Mouse (Mus musculus): ENCODE data around the gene Mcrip1. TPM values are rescaled to one million over a fixed set of nuclear protein-coding genes. Genes with fewer than 3 reads are reported as not detected.
A peak's percentile ranks its signal among the peaks of the same experiment; 100 is the strongest.
"Not testable (repeated sequence)": the region's sequence is repeated elsewhere in the genome, so short reads cannot be mapped to it uniquely, and the experiment has no call there.

Gene Mcrip1
- polyA plus RNA-seq (2014; fragmentation: Nextera tagmentation; extraction: Ambion mirVana) = 248 and 267 TPM in 2 replicates

- ATAC-seq (ENCODE audit: low read depth) = peak; percentile 89
- Histone ChIP-seq H3K9me3 (ENCODE audit: control insufficient read depth, low read length) (no peaks in the 10 kb centered on the region), H3K9ac (replicated peaks; ENCODE audit: low read depth, low read length) (peak within 1 kb of the TSS; percentile 96), H3K4me3 (ENCODE audit: low read depth, low read length) (peak within 1 kb of the TSS; percentile 96), H3K27me3 (ENCODE audit: control insufficient read depth, insufficient read depth, low read length) (no peaks in the 10 kb centered on the region), H3K36me3 (ENCODE audit: control insufficient read depth, insufficient read depth, low read length) (peaks cover under 1% of the 10 kb centered on the region), H3K27ac (ENCODE audit: low read depth, low read length) (peak within 1 kb of the TSS; percentile 86), H3K4me2 (ENCODE audit: low read depth, low read length) (peak within 1 kb of the TSS; percentile 93), H3K4me1 (ENCODE audit: control insufficient read depth, insufficient read depth, low read length) (peaks cover 17% of the 10 kb centered on the region)
- WGBS = 1% methylated on average over 58 of the region's 87 CpGs
Measured at GRCm38 (mm10) chr11:120549168-120549945, at the start of gene Mcrip1. Mcrip1 (minus strand) TSS chr11:120549727.

GRCm38 (mm10) chr11:120598990-120599549 lies 49.5 kb upstream of the Mcrip1 start:
- H3K9me3 ChIP-seq (ENCODE audit: control insufficient read depth, low read length) = no peaks in the 10 kb centered on the region
- H3K36me3 ChIP-seq (ENCODE audit: control insufficient read depth, insufficient read depth, low read length) = peaks cover 43% of the 10 kb centered on the region
- H3K4me3 ChIP-seq (ENCODE audit: low read depth, low read length) = peak overlapping the region; percentile 95
- WGBS = 49% methylated on average over 17 of the region's 17 CpGs
- no peaks in the 10 kb centered on the region for H3K27me3 ChIP-seq (ENCODE audit: control insufficient read depth, insufficient read depth, low read length)
- peaks cover 13% of the 10 kb centered on the region for H3K4me1 ChIP-seq (ENCODE audit: control insufficient read depth, insufficient read depth, low read length)
- peak overlapping the region; percentile 97 for H3K4me2 ChIP-seq (ENCODE audit: low read depth, low read length)
- no peak; the same call in 1 of the 2 replicates for ATAC-seq (ENCODE audit: low read depth)
- peak overlapping the region; percentile 87 for H3K27ac ChIP-seq (ENCODE audit: low read depth, low read length)
- peak overlapping the region; percentile 99 for H3K9ac ChIP-seq (replicated peaks; ENCODE audit: low read depth, low read length)

- under 1% methylated on average over 87 of the region's 88 CpGs for WGBS
- Histone ChIP-seq H3K4me1 (ENCODE audit: control insufficient read depth, insufficient read depth, low read length) (peaks cover 13% of the 10 kb centered on the region), H3K4me3 (ENCODE audit: low read depth, low read length) (peak within 1 kb of the TSS; percentile 95)
Measured at GRCm38 (mm10) chr11:120598283-120598989, 48.9 kb upstream of the Mcrip1 start, which contains the start of the genes Alyref and Anapc11. Alyref (minus strand) TSS chr11:120598365. Anapc11 (plus strand) TSS chr11:120598421.

GRCm38 (mm10) chr11:120597240-120598235 lies 48.0 kb upstream of the Mcrip1 start:
- no peaks in the 10 kb centered on the region for H3K9me3 ChIP-seq (ENCODE audit: control insufficient read depth, low read length)
- ATAC-seq (ENCODE audit: low read depth) = peak; percentile 57
- WGBS = 6% methylated on average over 69 of the region's 99 CpGs
- H3K4me1 ChIP-seq (ENCODE audit: control insufficient read depth, insufficient read depth, low read length) = peaks cover 13% of the 10 kb centered on the region
- H3K27me3 ChIP-seq (ENCODE audit: control insufficient read depth, insufficient read depth, low read length) = no peaks in the 10 kb centered on the region
- H3K27ac ChIP-seq (ENCODE audit: low read depth, low read length) = peak overlapping the region; percentile 87
- H3K4me3 ChIP-seq (ENCODE audit: low read depth, low read length) = peak overlapping the region; percentile 95
- H3K36me3 ChIP-seq (ENCODE audit: control insufficient read depth, insufficient read depth, low read length) = peaks cover 45% of the 10 kb centered on the region
- H3K4me2 ChIP-seq (ENCODE audit: low read depth, low read length) = peak overlapping the region; percentile 97
- peak overlapping the region; percentile 99 for H3K9ac ChIP-seq (replicated peaks; ENCODE audit: low read depth, low read length)

More at GRCm38 (mm10) chr11:120598283-120598989, 48.9 kb upstream of the Mcrip1 start, which contains the start of the genes Alyref and Anapc11:
- no peaks in the 10 kb centered on the region for H3K9me3 ChIP-seq (ENCODE audit: control insufficient read depth, low read length)
- H3K9ac ChIP-seq (replicated peaks; ENCODE audit: low read depth, low read length) = peak within 1 kb of the TSS; percentile 99
- peak within 1 kb of the TSS; percentile 87 for H3K27ac ChIP-seq (ENCODE audit: low read depth, low read length)
- peak; percentile 98 for ATAC-seq (ENCODE audit: low read depth)
- H3K27me3 ChIP-seq (ENCODE audit: control insufficient read depth, insufficient read depth, low read length) = no peaks in the 10 kb centered on the region
- H3K4me2 ChIP-seq (ENCODE audit: low read depth, low read length) = peak within 1 kb of the TSS; percentile 97
- H3K36me3 ChIP-seq (ENCODE audit: control insufficient read depth, insufficient read depth, low read length) = peaks cover 47% of the 10 kb centered on the region

- Histone ChIP-seq H3K4me3 (ENCODE audit: low read depth, low read length) (no peak overlapping the region), H3K9me3 (ENCODE audit: control insufficient read depth, low read length) (no peaks in the 10 kb centered on the region), H3K4me1 (ENCODE audit: control insufficient read depth, insufficient read depth, low read length) (no peaks in the 10 kb centered on the region), H3K9ac (replicated peaks; ENCODE audit: low read depth, low read length) (no peak overlapping the region), H3K4me2 (ENCODE audit: low read depth, low read length) (no peak overlapping the region), H3K27me3 (ENCODE audit: control insufficient read depth, insufficient read depth, low read length) (no peaks in the 10 kb centered on the region), H3K27ac (ENCODE audit: low read depth, low read length) (no peak overlapping the region), H3K36me3 (ENCODE audit: control insufficient read depth, insufficient read depth, low read length) (peaks cover 60% of the 10 kb centered on the region)
- no peak for ATAC-seq (ENCODE audit: low read depth)
- 95% methylated on average over 6 of the region's 6 CpGs for WGBS
Measured at GRCm38 (mm10) chr11:120588531-120588930, 39.0 kb upstream of the Mcrip1 start.

GRCm38 (mm10) chr11:120583937-120584336 lies 34.4 kb upstream of the Mcrip1 start:
- H3K4me1 ChIP-seq (ENCODE audit: control insufficient read depth, insufficient read depth, low read length) = peaks cover 20% of the 10 kb centered on the region
- H3K4me3 ChIP-seq (ENCODE audit: low read depth, low read length) = no peak overlapping the region
- H3K36me3 ChIP-seq (ENCODE audit: control insufficient read depth, insufficient read depth, low read length) = peaks cover 40% of the 10 kb centered on the region
- no peak overlapping the region for H3K4me2 ChIP-seq (ENCODE audit: low read depth, low read length)
- no peaks in the 10 kb centered on the region for H3K9me3 ChIP-seq (ENCODE audit: control insufficient read depth, low read length)
- H3K27me3 ChIP-seq (ENCODE audit: control insufficient read depth, insufficient read depth, low read length) = no peaks in the 10 kb centered on the region
- no peak for ATAC-seq (ENCODE audit: low read depth)
- 95% methylated on average over 1 of the region's 1 CpGs for WGBS
- no peak overlapping the region for H3K9ac ChIP-seq (replicated peaks; ENCODE audit: low read depth, low read length)
- no peak overlapping the region for H3K27ac ChIP-seq (ENCODE audit: low read depth, low read length)

GRCm38 (mm10) chr11:120582982-120583293 lies 33.4 kb upstream of the Mcrip1 start:
- H3K27ac ChIP-seq (ENCODE audit: low read depth, low read length) = not testable (repeated sequence)

More at GRCm38 (mm10) chr11:120582982-120583293, 33.4 kb upstream of the Mcrip1 start:
- peaks cover 20% of the 10 kb centered on the region for H3K4me1 ChIP-seq (ENCODE audit: control insufficient read depth, insufficient read depth, low read length)
- H3K27me3 ChIP-seq (ENCODE audit: control insufficient read depth, insufficient read depth, low read length); H3K9me3 ChIP-seq (ENCODE audit: control insufficient read depth, low read length); H3K4me2 ChIP-seq (ENCODE audit: low read depth, low read length); H3K9ac ChIP-seq (replicated peaks; ENCODE audit: low read depth, low read length); ATAC-seq (ENCODE audit: low read depth); H3K4me3 ChIP-seq (ENCODE audit: low read depth, low read length): not testable (repeated sequence)
- 94% methylated on average over 2 of the region's 2 CpGs for WGBS
- peaks cover 43% of the 10 kb centered on the region for H3K36me3 ChIP-seq (ENCODE audit: control insufficient read depth, insufficient read depth, low read length)

All from neural tube, embryonic 14.5 days (tissue).